Mouse (Mus musculus) MEL (cell line): ENCODE results near the gene Defb43. TPM values are rescaled to one million over a fixed set of nuclear protein-coding genes. Genes with fewer than 3 reads are reported as not detected.

Experiments
- GATA1 ChIP-seq: IDR thresholded peaks from 2 replicates; pipeline ENCODE4 v1.6.1; 2011; ENCODE audit warnings: low read depth, low read length, improper control_type of control experiment
- MEF2A ChIP-seq: IDR thresholded peaks from 2 replicates; pipeline ENCODE4 v1.6.1; 2014; ENCODE audit warnings: low read depth, mild to moderate bottlenecking, inconsistent platforms, low read length, improper control_type of control experiment; ENCODE audit not compliant: poor library complexity, insufficient replicate concordance, severe bottlenecking; ENCODE audit errors: extremely low read depth
- polyA plus RNA-seq, 2 experiments: library from polyadenylated mRNA; stranded (reverse) in 1 of 2; unstranded in 1 of 2; fragments of >175 nt in 1 of 2; fragments of >200 nt in 1 of 2; gene quantifications; 2 replicates each; pipeline versions ENCODE4 v1.2.1 to v1.2.4; 2012; ENCODE audit warnings: low replicate concordance in 2 of 2, low read depth in 1 of 2; ENCODE audit not compliant: insufficient read length in 2 of 2, insufficient read depth in 1 of 2, missing spikeins in 1 of 2
- total RNA-seq: library from RNA; depleted of rRNA; stranded (reverse); fragments of 300-350 nt; gene quantifications from 2 replicates; pipeline ENCODE4 v1.2.3, GENCODE M21; 2012; rRNA removed

The Defb43 gene
- total and polyA plus RNA-seq, 3 experiments, result not detected

DNA sequence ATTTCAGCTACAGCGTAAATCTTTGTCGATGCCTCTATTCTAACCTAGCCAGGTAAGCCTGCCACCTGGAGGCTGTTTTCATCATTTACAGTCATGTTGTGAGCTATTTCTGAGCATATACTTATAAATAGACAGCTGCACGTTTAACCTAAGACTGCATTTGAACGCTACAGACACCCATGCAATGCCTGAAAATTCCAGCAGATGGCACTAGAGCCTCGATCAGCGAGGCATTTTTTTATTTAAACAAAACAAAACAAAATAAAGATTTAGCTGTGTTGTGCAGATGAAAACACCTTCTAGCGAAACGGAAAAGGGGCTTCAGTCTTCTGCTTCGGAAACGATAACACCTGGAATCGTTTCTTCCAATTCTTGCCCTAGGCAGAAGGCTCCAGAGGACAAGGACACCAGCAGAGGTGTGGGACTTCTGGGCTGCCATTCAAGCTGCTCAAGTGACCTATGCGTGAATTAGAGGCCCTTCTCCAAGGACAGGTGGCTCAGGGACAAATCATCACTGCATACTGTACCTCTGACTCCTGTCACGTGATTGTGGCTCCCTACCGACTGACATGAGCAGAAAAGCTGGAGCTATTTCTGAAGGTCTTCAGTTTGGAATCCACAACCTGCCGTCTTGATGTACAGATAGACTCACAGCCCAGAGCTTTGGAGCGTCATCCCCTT lies 55.2 kb downstream of the Defb43 start (continued):
- TF ChIP-seq GATA1, result no peak
- no peak for TF ChIP-seq MEF2A

Other genes starting within 250 kb of the Defb43 start
- gene Wdfy2, start 174.1 kb upstream of the Defb43 start, total RNA-seq, result 2.7 and 3.3 TPM in 2 replicates
- 1 to 10 TPM in 1 of 2 experiments, not detected in 1; 4.1 TPM for gene Wdfy2, start 174.1 kb upstream of the Defb43 start, polyA plus RNA-seq
- gene Defb48, start 27.3 kb upstream of the Defb43 start, total RNA-seq, result not detected in 2 replicates
- gene Defb48, start 27.3 kb upstream of the Defb43 start, polyA plus RNA-seq, result not detected
- not detected in 2 replicates for gene Defb47, start 13.7 kb upstream of the Defb43 start, total RNA-seq
- not detected for gene Defb47, start 13.7 kb upstream of the Defb43 start, polyA plus RNA-seq
- gene Defb42, start 35.2 kb downstream of the Defb43 start, total RNA-seq, result not detected in 2 replicates
- not detected for gene Defb42, start 35.2 kb downstream of the Defb43 start, polyA plus RNA-seq
- not detected in 2 replicates for gene Defb30, start 38.2 kb downstream of the Defb43 start, total RNA-seq
- not detected for gene Defb30, start 38.2 kb downstream of the Defb43 start, polyA plus RNA-seq